Mouse (Mus musculus): ENCODE results near the gene Cmklr1. TPM values are rescaled to one million over a fixed set of nuclear protein-coding genes. Genes with fewer than 3 reads are reported as not detected.
"Not testable (repeated sequence)": the region's sequence is repeated elsewhere in the genome, so short reads cannot be mapped to it uniquely, and the experiment has no call there.

The Cmklr1 gene
- polyA plus RNA-seq, 1 experiment: 58.6 TPM

GRCm38 (mm10) chr5:113596252-113596651 lies 54.0 kb downstream of the Cmklr1 start:
- TF ChIP-seq POLR2A (IDR thresholded peaks at IDR 0.05; ENCODE audit: borderline replicate concordance, low read depth, low read length): no peak
- TF ChIP-seq CTCF (IDR thresholded peaks at IDR 0.05; ENCODE audit: low read depth, low read length): no peak
- Histone ChIP-seq H3K27ac (ENCODE audit: insufficient read depth, low read depth, low read length) (no peak overlapping the region), H3K4me1 (ENCODE audit: control insufficient read depth, insufficient read depth, low read length) (peaks cover 29% of the 10 kb centered on the region), H3K4me3 (ENCODE audit: insufficient read depth, low read length) (no peak overlapping the region)

- no peak for TF ChIP-seq POLR2A (IDR thresholded peaks at IDR 0.05; ENCODE audit: borderline replicate concordance, low read depth, low read length)
- no peak for TF ChIP-seq CTCF (IDR thresholded peaks at IDR 0.05; ENCODE audit: low read depth, low read length)
- Histone ChIP-seq H3K4me3 (ENCODE audit: insufficient read depth, low read length) (no peak overlapping the region), H3K27ac (ENCODE audit: insufficient read depth, low read depth, low read length) (no peak overlapping the region), H3K4me1 (ENCODE audit: control insufficient read depth, insufficient read depth, low read length) (peaks cover 29% of the 10 kb centered on the region)
Observed at GRCm38 (mm10) chr5:113593911-113594705, 56.1 kb downstream of the Cmklr1 start.

GRCm38 (mm10) chr5:113591751-113592230 lies 58.4 kb downstream of the Cmklr1 start:
- TF ChIP-seq POLR2A (IDR thresholded peaks at IDR 0.05; ENCODE audit: borderline replicate concordance, low read depth, low read length): no peak
- TF ChIP-seq CTCF (IDR thresholded peaks at IDR 0.05; ENCODE audit: low read depth, low read length): no peak
- no peak overlapping the region for H3K27ac ChIP-seq (ENCODE audit: insufficient read depth, low read depth, low read length)
- H3K4me3 ChIP-seq (ENCODE audit: insufficient read depth, low read length): no peak overlapping the region
- H3K4me1 ChIP-seq (ENCODE audit: control insufficient read depth, insufficient read depth, low read length): peaks cover 29% of the 10 kb centered on the region

GRCm38 (mm10) chr5:113591166-113591565 lies 59.1 kb downstream of the Cmklr1 start:
- Histone ChIP-seq H3K27ac (ENCODE audit: insufficient read depth, low read depth, low read length) (no peak overlapping the region), H3K4me3 (ENCODE audit: insufficient read depth, low read length) (no peak overlapping the region), H3K4me1 (ENCODE audit: control insufficient read depth, insufficient read depth, low read length) (peaks cover 29% of the 10 kb centered on the region)
- TF ChIP-seq POLR2A (IDR thresholded peaks at IDR 0.05; ENCODE audit: borderline replicate concordance, low read depth, low read length): no peak
- no peak for TF ChIP-seq CTCF (IDR thresholded peaks at IDR 0.05; ENCODE audit: low read depth, low read length)

- Histone ChIP-seq H3K4me1 (ENCODE audit: control insufficient read depth, insufficient read depth, low read length) (peaks cover 31% of the 10 kb centered on the region), H3K27ac (ENCODE audit: insufficient read depth, low read depth, low read length) (no peak overlapping the region), H3K4me3 (ENCODE audit: insufficient read depth, low read length) (no peak overlapping the region)
- TF ChIP-seq POLR2A (IDR thresholded peaks at IDR 0.05; ENCODE audit: borderline replicate concordance, low read depth, low read length): no peak
- TF ChIP-seq CTCF (IDR thresholded peaks at IDR 0.05; ENCODE audit: low read depth, low read length): no peak
Observed at GRCm38 (mm10) chr5:113590010-113590640, 60.1 kb downstream of the Cmklr1 start.

GRCm38 (mm10) chr5:113586458-113586849 lies 63.8 kb downstream of the Cmklr1 start:
- H3K4me3 ChIP-seq (ENCODE audit: insufficient read depth, low read length); H3K27ac ChIP-seq (ENCODE audit: insufficient read depth, low read depth, low read length); H3K4me1 ChIP-seq (ENCODE audit: control insufficient read depth, insufficient read depth, low read length): not testable (repeated sequence)

- not testable (repeated sequence) for H3K27ac ChIP-seq (ENCODE audit: insufficient read depth, low read depth, low read length); H3K4me3 ChIP-seq (ENCODE audit: insufficient read depth, low read length); H3K4me1 ChIP-seq (ENCODE audit: control insufficient read depth, insufficient read depth, low read length)
Observed at GRCm38 (mm10) chr5:113585619-113586457, 64.4 kb downstream of the Cmklr1 start.

- Histone ChIP-seq H3K27ac (ENCODE audit: insufficient read depth, low read depth, low read length) (no peak overlapping the region), H3K4me3 (ENCODE audit: insufficient read depth, low read length) (no peak overlapping the region), H3K4me1 (ENCODE audit: control insufficient read depth, insufficient read depth, low read length) (peaks cover 9% of the 10 kb centered on the region)
- TF ChIP-seq CTCF (IDR thresholded peaks at IDR 0.05; ENCODE audit: low read depth, low read length) (no peak), POLR2A (IDR thresholded peaks at IDR 0.05; ENCODE audit: borderline replicate concordance, low read depth, low read length) (no peak)
Observed at GRCm38 (mm10) chr5:113584439-113584838, 65.8 kb downstream of the Cmklr1 start.

- H3K4me1 ChIP-seq (ENCODE audit: control insufficient read depth, insufficient read depth, low read length): peaks cover 9% of the 10 kb centered on the region
- TF ChIP-seq POLR2A (IDR thresholded peaks at IDR 0.05; ENCODE audit: borderline replicate concordance, low read depth, low read length) (no peak), CTCF (IDR thresholded peaks at IDR 0.05; ENCODE audit: low read depth, low read length) (no peak)
- H3K27ac ChIP-seq (ENCODE audit: insufficient read depth, low read depth, low read length): no peak overlapping the region
- H3K4me3 ChIP-seq (ENCODE audit: insufficient read depth, low read length): no peak overlapping the region
Observed at GRCm38 (mm10) chr5:113583424-113584162, 66.6 kb downstream of the Cmklr1 start.

Data from bone marrow macrophage, adult 2 months (primary cell).